Mouse (Mus musculus): ENCODE data around the gene Dmbx1.

DNA sequence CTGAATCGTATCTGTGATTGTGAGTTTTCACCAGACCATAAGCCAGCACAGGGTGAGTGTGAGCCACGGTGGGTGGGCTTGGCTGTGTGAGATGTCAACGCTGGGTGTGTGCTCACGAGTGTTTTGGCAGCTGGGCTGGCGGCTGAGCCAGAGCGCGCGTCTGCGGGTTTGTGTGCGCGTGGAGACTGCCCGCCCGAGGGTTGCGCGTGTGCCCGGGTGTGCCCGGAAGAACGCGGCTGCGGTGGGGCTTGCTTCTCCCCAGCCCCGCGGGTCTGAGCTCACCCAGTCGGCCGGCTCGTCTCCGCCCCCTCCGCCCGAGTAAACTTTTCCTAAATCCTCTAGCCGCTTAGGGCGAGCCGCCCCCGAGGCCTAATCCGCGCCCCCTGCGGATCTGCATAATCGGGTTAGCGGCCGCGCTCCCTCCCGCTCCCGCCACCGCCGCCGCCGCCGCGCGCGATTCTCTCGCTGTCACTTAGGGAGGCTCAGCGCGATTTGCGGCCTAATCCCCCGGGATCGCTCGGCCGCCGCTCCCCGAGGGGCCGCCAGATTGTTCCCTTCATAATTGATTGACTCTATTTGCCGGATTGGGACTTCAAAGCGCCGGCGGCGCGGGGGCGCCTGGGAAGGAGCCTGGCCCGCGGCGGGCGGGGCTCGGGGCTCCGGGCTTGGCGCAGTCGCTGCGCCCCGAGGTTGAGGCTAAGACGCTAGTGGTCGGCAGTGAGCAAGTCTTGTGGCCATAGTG lies 23.1 kb upstream of the Dmbx1 start:
- TF ChIP-seq CTCF (IDR thresholded peaks at IDR 0.05; ENCODE audit: borderline replicate concordance, insufficient read depth, low read depth, low read length), result no peak
- TF ChIP-seq POLR2A (IDR thresholded peaks at IDR 0.05; ENCODE audit: borderline replicate concordance, insufficient read depth, low read length), result no peak

Data from cerebellum, adult 2 months (tissue).